Mouse (Mus musculus) myocyte (in vitro differentiated cells): ENCODE results near the gene Grip2. TPM values are rescaled to one million over a fixed set of nuclear protein-coding genes. Genes with fewer than 3 reads are reported as not detected.
A peak's percentile ranks its signal among the peaks of the same experiment; 100 is the strongest.

Source experiments
- H3K27me3 ChIP-seq: one replicate; pipeline ENCODE4 v1.6.1; 2011; ENCODE audit not compliant: control insufficient read depth, insufficient read depth, insufficient read length
- H3K36me3 ChIP-seq: one replicate; pipeline ENCODE4 v1.6.1; 2011; ENCODE audit not compliant: control insufficient read depth, insufficient read depth
- H3K4me2 ChIP-seq: one replicate; pipeline ENCODE4 v1.6.1; 2011; ENCODE audit warnings: low read depth, control low read depth
- H3K4me3 ChIP-seq: one replicate; pipeline ENCODE4 v1.5.1; 2011; ENCODE audit warnings: mild to moderate bottlenecking, control low read depth, moderate library complexity
- H3K79me2 ChIP-seq: one replicate; pipeline ENCODE4 v1.6.1; 2011; ENCODE audit not compliant: control insufficient read depth, insufficient read depth
- H3ac ChIP-seq: one replicate; pipeline ENCODE4 v1.6.1; 2011; ENCODE audit not compliant: control insufficient read depth, insufficient read length
- CEBPB ChIP-seq: IDR thresholded peaks from 2 replicates; pipeline ENCODE4 v1.6.1; 2011; ENCODE audit warnings: mild to moderate bottlenecking, moderate library complexity; ENCODE audit not compliant: poor library complexity, insufficient read depth, severe bottlenecking
- E2F4 ChIP-seq: IDR thresholded peaks from one replicate; pipeline ENCODE4 v1.6.1; 2011; ENCODE audit warnings: mild to moderate bottlenecking, control low read depth, moderate library complexity; ENCODE audit not compliant: insufficient read depth
- MAX ChIP-seq: IDR thresholded peaks from one replicate; pipeline ENCODE4 v1.6.1; 2011; ENCODE audit warnings: low read depth, mild to moderate bottlenecking, control low read depth
- MYOD1 ChIP-seq, 3 experiments: IDR thresholded peaks; one replicate each; pipeline ENCODE4 v1.6.1; 2011; ENCODE audit warnings: control low read depth in 2 of 3, low read depth in 2 of 3, mild to moderate bottlenecking in 2 of 3, moderate library complexity in 1 of 3; ENCODE audit not compliant: insufficient read length in 2 of 3, control insufficient read depth in 1 of 3
- MYOG ChIP-seq, 3 experiments: IDR thresholded peaks; one replicate each; pipeline ENCODE4 v1.6.1; 2011; ENCODE audit warnings: control low read depth in 2 of 3, low read depth in 2 of 3, mild to moderate bottlenecking in 2 of 3; ENCODE audit not compliant: insufficient read length in 2 of 3, control insufficient read depth in 1 of 3, insufficient read depth in 1 of 3
- POLR2A ChIP-seq: IDR thresholded peaks from one replicate; pipeline ENCODE4 v1.6.1; 2011; ENCODE audit warnings: low read depth, mild to moderate bottlenecking, control low read depth, moderate library complexity; ENCODE audit not compliant: insufficient read length
- POLR2AphosphoS2 ChIP-seq: IDR thresholded peaks from one replicate; pipeline ENCODE4 v1.6.1; 2011; ENCODE audit warnings: low read depth, control low read depth; ENCODE audit not compliant: insufficient read length
- REST ChIP-seq: IDR thresholded peaks from one replicate; pipeline ENCODE4 v1.6.1; 2011; ENCODE audit warnings: mild to moderate bottlenecking, control low read depth, moderate library complexity; ENCODE audit not compliant: insufficient read depth, insufficient read length
- SRF ChIP-seq: IDR thresholded peaks from one replicate; pipeline ENCODE4 v1.6.1; 2011; ENCODE audit warnings: low read depth; ENCODE audit not compliant: control insufficient read depth, insufficient read length
- TCF12 ChIP-seq: IDR thresholded peaks from one replicate; pipeline ENCODE4 v1.6.1; 2011; ENCODE audit warnings: mild to moderate bottlenecking, control low read depth; ENCODE audit not compliant: poor library complexity, insufficient read depth, severe bottlenecking
- TCF3 ChIP-seq: IDR thresholded peaks from one replicate; pipeline ENCODE4 v1.6.1; 2011; ENCODE audit warnings: low read depth, control low read depth; ENCODE audit not compliant: insufficient read length
- USF1 ChIP-seq: IDR thresholded peaks from one replicate; pipeline ENCODE4 v1.6.1; 2011; ENCODE audit warnings: low read depth, mild to moderate bottlenecking, control low read depth, moderate library complexity
- polyA plus RNA-seq: library from polyadenylated mRNA; unstranded; fragments of >200 nt; fragmentation: generic; extraction: Trizol; gene quantifications from one replicate; pipeline ENCODE4 v1.2.1, GENCODE M21; 2012; ENCODE audit warnings: missing spikeins

The Grip2 gene
- polyA plus RNA-seq, 1 experiment: 1.9 TPM

DNA sequence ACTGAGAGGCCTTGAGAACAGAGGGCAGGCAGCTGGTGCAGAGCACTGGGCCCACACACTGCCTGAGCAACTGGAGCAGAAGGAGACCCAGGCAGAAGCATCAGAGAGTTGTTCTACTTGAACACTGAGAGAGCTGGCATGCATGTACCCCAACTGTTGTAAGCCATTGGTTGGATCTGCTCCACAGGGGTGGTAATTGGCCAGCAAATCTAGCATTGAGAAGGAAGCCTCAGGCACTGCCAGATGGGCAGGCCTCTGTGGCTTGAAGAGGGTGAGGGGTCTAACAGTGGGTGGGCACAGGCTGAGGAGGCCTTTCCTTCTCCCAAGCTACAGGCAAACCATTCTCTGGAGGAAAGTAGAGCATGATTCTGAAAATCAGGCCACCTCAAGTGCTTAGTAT is 35.8 kb upstream of the Grip2 start:
- H3K4me2 ChIP-seq: no peak overlapping the region
- H3K79me2 ChIP-seq: no peaks in the 10 kb centered on the region
- no peak for TF ChIP-seq SRF
- peaks cover 32% of the 10 kb centered on the region for H3K27me3 ChIP-seq
- H3ac ChIP-seq: no peak overlapping the region
- no peak overlapping the region for H3K4me3 ChIP-seq
- H3K36me3 ChIP-seq: no peaks in the 10 kb centered on the region

DNA sequence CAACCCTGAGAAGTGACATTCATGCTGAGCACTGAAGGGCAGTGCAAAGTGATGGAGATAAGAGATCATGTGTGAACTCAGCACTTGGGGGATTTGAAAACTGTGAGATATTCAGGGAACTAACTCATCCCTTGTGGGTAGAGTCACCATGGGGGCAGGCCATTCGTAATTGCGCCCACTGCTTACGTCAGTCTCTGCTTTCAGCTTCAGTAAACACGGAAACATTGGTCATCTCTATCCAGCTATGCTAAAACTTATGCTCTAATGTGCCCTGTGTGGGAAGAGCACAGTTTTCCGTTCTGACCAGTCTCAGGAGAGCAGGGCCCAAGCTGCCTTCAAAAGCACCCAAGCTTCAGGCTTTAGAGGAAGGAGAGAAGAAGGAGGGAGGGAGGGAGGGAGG is 31.3 kb upstream of the Grip2 start:
- Histone ChIP-seq H3K79me2 (no peaks in the 10 kb centered on the region), H3ac (no peak overlapping the region), H3K4me3 (no peak overlapping the region), H3K36me3 (no peaks in the 10 kb centered on the region), H3K4me2 (peak overlapping the region; percentile 39), H3K27me3 (peaks cover 25% of the 10 kb centered on the region)
- TF ChIP-seq POLR2A: no peak
- no peak for TF ChIP-seq MYOD1 (IDR thresholded peaks at IDR 0.05; ENCODE audit: control insufficient read depth in 1 of 3, insufficient read length in 2 of 3, low read depth in 2 of 3)
- TF ChIP-seq REST: no peak
- no peak for TF ChIP-seq TCF3
- no peak for TF ChIP-seq CEBPB
- TF ChIP-seq MAX: no peak
- no peak for TF ChIP-seq POLR2AphosphoS2
- no peak for TF ChIP-seq TCF12
- no peak for TF ChIP-seq USF1
- no peak for TF ChIP-seq E2F4

DNA sequence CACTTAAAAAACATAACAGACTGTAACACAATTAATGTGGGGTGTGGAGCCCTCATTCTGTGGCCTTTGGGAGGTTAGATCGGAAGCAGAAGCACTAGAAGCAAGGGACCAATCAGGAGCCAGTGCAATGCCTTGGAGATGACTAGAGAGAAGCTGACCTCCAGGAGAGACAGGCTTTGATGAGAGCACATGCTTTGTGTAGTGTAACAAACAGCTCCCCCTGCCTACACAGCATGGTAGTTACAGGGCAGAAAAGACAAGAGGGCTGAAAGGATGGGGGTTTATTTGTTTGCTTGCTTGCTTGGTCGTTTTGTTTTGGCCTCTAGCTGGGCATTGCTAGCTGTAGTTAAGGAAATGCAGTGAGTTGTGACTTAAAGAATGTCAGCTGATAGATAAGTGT is 25.5 kb upstream of the Grip2 start:
- peaks cover 35% of the 10 kb centered on the region for H3K27me3 ChIP-seq
- no peak for TF ChIP-seq MYOG (IDR thresholded peaks at IDR 0.05; ENCODE audit: control insufficient read depth in 1 of 3, insufficient read depth in 1 of 3, insufficient read length in 2 of 3, low read depth in 2 of 3)
- no peak for TF ChIP-seq TCF12
- TF ChIP-seq POLR2AphosphoS2: no peak
- TF ChIP-seq MAX: no peak
- no peak for TF ChIP-seq MYOD1 (IDR thresholded peaks at IDR 0.05; ENCODE audit: control insufficient read depth in 1 of 3, insufficient read length in 2 of 3, low read depth in 2 of 3)
- TF ChIP-seq USF1: no peak

DNA sequence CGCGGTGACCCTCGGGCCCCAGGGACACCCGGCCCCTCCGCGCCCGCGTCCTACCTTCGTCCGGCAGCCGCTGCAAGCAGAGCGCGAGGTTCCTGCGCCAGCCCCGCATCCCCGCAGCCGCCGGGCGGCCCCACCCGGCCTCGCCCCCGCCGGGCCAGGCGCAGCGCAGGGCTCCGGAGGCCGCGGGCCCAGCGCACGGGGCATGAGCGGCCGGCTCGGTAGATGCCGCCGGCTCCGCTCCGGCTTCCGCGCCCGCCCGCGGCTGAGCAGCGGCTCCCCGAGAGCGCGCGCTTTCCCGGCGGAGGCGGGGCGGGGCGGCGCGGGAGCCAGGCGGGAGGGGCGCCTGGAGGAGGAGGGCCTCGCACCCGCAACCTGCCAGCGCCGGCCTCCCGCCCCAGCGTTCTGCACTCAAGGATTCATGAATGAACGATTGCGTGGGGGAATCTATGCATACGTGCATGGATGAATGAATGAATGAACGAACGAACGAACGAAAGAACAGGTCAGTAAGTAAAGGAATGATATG is 16.6 kb upstream of the Grip2 start:
- no peak overlapping the region for H3K4me2 ChIP-seq
- no peaks in the 10 kb centered on the region for H3K79me2 ChIP-seq
- H3K4me3 ChIP-seq: no peak overlapping the region
- H3ac ChIP-seq: no peak overlapping the region
- H3K36me3 ChIP-seq: no peaks in the 10 kb centered on the region
- TF ChIP-seq USF1 (no peak), POLR2AphosphoS2 (no peak), MAX (no peak), CEBPB (no peak), TCF3 (no peak), SRF (no peak), MYOD1 (IDR thresholded peaks at IDR 0.05; ENCODE audit: control insufficient read depth in 1 of 3, insufficient read length in 2 of 3, low read depth in 2 of 3) (no peak), TCF12 (no peak), POLR2A (no peak), REST (no peak), MYOG (IDR thresholded peaks at IDR 0.05; ENCODE audit: control insufficient read depth in 1 of 3, insufficient read depth in 1 of 3, insufficient read length in 2 of 3, low read depth in 2 of 3) (no peak), E2F4 (no peak)
- peaks cover 71% of the 10 kb centered on the region for H3K27me3 ChIP-seq

More for the DNA sequence above, 25.5 kb upstream of the Grip2 start:
- Histone ChIP-seq H3ac (no peak overlapping the region), H3K4me2 (no peak overlapping the region), H3K79me2 (no peaks in the 10 kb centered on the region), H3K4me3 (no peak overlapping the region), H3K36me3 (no peaks in the 10 kb centered on the region)

DNA sequence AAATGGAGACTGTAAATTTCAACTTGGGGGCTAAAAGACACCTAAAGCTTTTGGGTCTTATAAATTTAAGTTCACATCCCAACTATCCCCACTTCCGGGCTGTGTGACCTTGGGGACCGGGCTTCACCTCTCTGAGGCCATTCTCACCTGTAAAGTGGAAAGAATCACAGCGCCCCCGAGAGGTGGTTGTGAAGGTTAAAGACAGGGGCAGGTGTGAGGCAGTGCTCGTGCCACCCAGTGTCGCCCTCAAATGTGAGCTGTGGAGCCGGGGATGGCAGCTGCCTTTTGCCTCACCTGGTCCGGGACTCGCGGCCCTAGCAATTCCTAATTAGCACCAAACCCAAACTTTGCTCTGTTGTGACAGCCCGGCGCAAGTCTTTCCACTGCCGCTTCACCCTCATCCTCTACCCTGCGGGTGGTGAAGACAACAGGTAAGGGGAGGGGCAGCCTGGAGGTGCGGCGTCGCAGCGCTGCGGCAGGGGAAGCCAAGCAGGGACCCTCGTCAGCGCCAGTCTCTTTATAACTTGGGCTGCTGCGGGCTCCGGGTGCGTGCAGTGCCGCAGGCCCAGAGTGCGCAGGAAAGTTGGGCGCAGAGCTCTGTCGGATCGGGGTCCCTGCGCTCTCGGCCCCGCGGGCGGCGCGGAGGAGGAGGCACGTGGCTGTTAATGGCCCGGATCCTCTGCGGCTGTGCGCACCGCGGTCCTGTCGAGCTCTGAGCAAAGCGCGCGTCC is 16.0 kb upstream of the Grip2 start:
- H3K4me2 ChIP-seq: no peak overlapping the region
- H3ac ChIP-seq: no peak overlapping the region
- TF ChIP-seq POLR2AphosphoS2: no peak
- TF ChIP-seq USF1: no peak
- no peak for TF ChIP-seq TCF3
- no peak for TF ChIP-seq E2F4
- TF ChIP-seq REST: no peak
- no peak for TF ChIP-seq MAX
- no peak for TF ChIP-seq MYOD1 (IDR thresholded peaks at IDR 0.05; ENCODE audit: control insufficient read depth in 1 of 3, insufficient read length in 2 of 3, low read depth in 2 of 3)
- no peak for TF ChIP-seq POLR2A
- no peak for TF ChIP-seq MYOG (IDR thresholded peaks at IDR 0.05; ENCODE audit: control insufficient read depth in 1 of 3, insufficient read depth in 1 of 3, insufficient read length in 2 of 3, low read depth in 2 of 3)
- no peak for TF ChIP-seq CEBPB
- no peak for TF ChIP-seq TCF12
- TF ChIP-seq SRF: no peak
- no peak overlapping the region for H3K4me3 ChIP-seq
- no peaks in the 10 kb centered on the region for H3K79me2 ChIP-seq
- no peaks in the 10 kb centered on the region for H3K36me3 ChIP-seq
- H3K27me3 ChIP-seq: peaks cover 70% of the 10 kb centered on the region
